Mouse (Mus musculus) liver, embryonic 16.5 days (tissue): ENCODE data around the gene Ffar2. TPM values are rescaled to one million over a fixed set of nuclear protein-coding genes. Genes with fewer than 3 reads are reported as not detected.
"Not testable (repeated sequence)": the region's sequence is repeated elsewhere in the genome, so short reads cannot be mapped to it uniquely, and the experiment has no call there.

Experiments used
- ATAC-seq: fragments of 200-750 bp; cut with Nextera tagmentation; 2 replicates; pipeline ENCODE4 v1.8.0; 2017; ENCODE audit warnings: low read depth, mild to moderate bottlenecking, moderate number of reproducible peaks, moderate library complexity
- H3K27ac ChIP-seq: fragments of 300-500 bp; sonication (generic); 2 replicates; pipeline ENCODE4 v1.5.1; 2014; ENCODE audit warnings: mild to moderate bottlenecking, low read length
- H3K27me3 ChIP-seq: fragments of 300-500 bp; sonication (generic); 2 replicates; pipeline ENCODE4 v1.6.1; 2014; ENCODE audit warnings: low read depth, low read length, mixed read lengths; ENCODE audit not compliant: control insufficient read depth, insufficient read depth
- H3K36me3 ChIP-seq: fragments of 300-500 bp; sonication (generic); 2 replicates; pipeline ENCODE4 v1.6.1; 2014; ENCODE audit warnings: mild to moderate bottlenecking; ENCODE audit not compliant: control insufficient read depth, insufficient read depth
- H3K4me1 ChIP-seq: fragments of 300-500 bp; sonication (generic); 2 replicates; pipeline ENCODE4 v1.6.1; 2014; ENCODE audit warnings: low read depth, low read length, mixed read lengths; ENCODE audit not compliant: control insufficient read depth
- H3K4me2 ChIP-seq: fragments of 300-500 bp; sonication (generic); 2 replicates; pipeline ENCODE4 v1.6.1; 2014; ENCODE audit warnings: low read depth, low read length, mixed read lengths
- H3K4me3 ChIP-seq: fragments of 300-500 bp; sonication (generic); 2 replicates; pipeline ENCODE4 v1.5.1; 2014; ENCODE audit warnings: low read depth, mild to moderate bottlenecking, low read length
- H3K9ac ChIP-seq: fragments of 300-500 bp; sonication (generic); 2 replicates; pipeline ENCODE4 v1.6.1; 2014; ENCODE audit warnings: low read depth, low read length
- H3K9me3 ChIP-seq: fragments of 300-500 bp; sonication (generic); replicated peaks from 2 replicates; pipeline ENCODE4 v1.6.1; 2016; ENCODE audit warnings: low read length; ENCODE audit not compliant: control insufficient read depth
- WGBS: fragments of 180-500 bp; shearing (Covaris S2); extraction: QIAGEN DNeasy Blood & Tissue Kit; methylation state at CpG from one replicate; pipeline ENCODE4 v1.1.7; 2014; ENCODE audit not compliant: insufficient replicate concordance; 5-methylcytosine and 5-hydroxymethylcytosine counted together
- polyA plus RNA-seq: library from polyadenylated mRNA; unstranded; fragments of >200 nt; fragmentation: Nextera tagmentation; extraction: Ambion mirVana; gene quantifications from 2 replicates; pipeline ENCODE4 v1.2.1, GENCODE M21; 2015

The Ffar2 gene
- polyA plus RNA-seq, 1 experiment from 2014 or later, result 1.1 TPM

- Histone ChIP-seq H3K9me3 (no peaks in the 10 kb centered on the region), H3K27ac (no peak overlapping the region), H3K4me3 (no peak overlapping the region), H3K4me1 (no peaks in the 10 kb centered on the region), H3K36me3 (no peaks in the 10 kb centered on the region), H3K27me3 (no peaks in the 10 kb centered on the region), H3K4me2 (no peak overlapping the region), H3K9ac (no peak overlapping the region)
- 48% methylated on average over 15 of the region's 17 CpGs for WGBS
- ATAC-seq, result no peak
These were observed 8.7 kb upstream of the Ffar2 start for GRCm38 (mm10) chr7:30832261-30832660.

- Histone ChIP-seq H3K9ac (no peak overlapping the region), H3K4me1 (no peaks in the 10 kb centered on the region), H3K4me3 (no peak overlapping the region), H3K27ac (no peak overlapping the region), H3K9me3 (no peaks in the 10 kb centered on the region), H3K27me3 (no peaks in the 10 kb centered on the region), H3K36me3 (no peaks in the 10 kb centered on the region), H3K4me2 (no peak overlapping the region)
- WGBS, result 44% methylated on average over 3 of the region's 3 CpGs
- ATAC-seq, result no peak
These were observed 5.9 kb upstream of the Ffar2 start for GRCm38 (mm10) chr7:30829428-30829827.

DNA sequence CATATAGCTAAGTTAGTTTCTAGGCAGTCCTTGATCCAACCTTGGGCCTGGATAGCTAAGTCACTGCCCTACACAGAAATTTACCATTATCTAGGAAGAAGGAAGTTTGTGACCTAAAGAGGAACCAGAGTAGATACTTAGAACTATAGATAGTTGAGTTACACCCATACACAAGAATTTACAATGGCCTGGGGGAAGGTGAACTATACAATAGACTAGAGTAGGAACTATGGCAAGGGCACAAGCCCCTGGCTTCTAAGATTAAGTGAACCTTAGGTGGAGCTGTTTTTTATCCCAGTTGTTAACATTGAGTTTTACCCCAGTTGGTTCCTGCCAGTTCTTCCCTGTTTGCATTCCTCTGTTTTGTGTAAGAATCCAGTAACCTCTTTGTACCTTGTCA lies 5.3 kb upstream of the Ffar2 start:
- not testable (repeated sequence) for H3K9me3 ChIP-seq, H3K4me1 ChIP-seq, H3K4me3 ChIP-seq, H3K36me3 ChIP-seq, H3K27ac ChIP-seq, ATAC-seq, H3K9ac ChIP-seq, H3K27me3 ChIP-seq, H3K4me2 ChIP-seq

DNA sequence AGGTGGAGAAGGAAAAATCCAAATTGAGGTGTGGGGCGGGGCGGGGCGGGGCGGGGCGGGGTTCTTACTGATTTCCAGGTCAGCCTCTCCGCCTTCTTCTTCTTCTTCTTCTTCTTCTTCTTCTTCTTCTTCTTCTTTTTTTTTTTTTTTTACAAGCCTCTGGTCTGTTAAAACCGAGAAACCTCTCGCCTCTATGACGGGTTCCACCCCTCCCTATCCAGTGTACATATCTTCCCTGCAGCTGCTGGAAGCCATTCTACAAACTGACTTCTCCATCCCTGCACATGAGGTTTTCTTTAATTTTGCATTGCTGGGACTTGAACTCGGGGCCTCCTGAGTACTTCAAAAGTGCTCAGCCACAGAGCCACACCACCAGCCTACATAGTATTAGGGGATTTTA lies 3.1 kb upstream of the Ffar2 start:
- no peaks in the 10 kb centered on the region for H3K36me3 ChIP-seq
- no peak overlapping the region for H3K9ac ChIP-seq
- H3K4me1 ChIP-seq, result no peaks in the 10 kb centered on the region; the same call in 1 of the 2 replicates
- 56% methylated on average over 10 of the region's 10 CpGs for WGBS
- ATAC-seq, result no peak
- no peak overlapping the region for H3K27ac ChIP-seq
- H3K9me3 ChIP-seq, result no peaks in the 10 kb centered on the region
- H3K4me2 ChIP-seq, result no peak overlapping the region
- no peaks in the 10 kb centered on the region for H3K27me3 ChIP-seq
- H3K4me3 ChIP-seq, result no peak overlapping the region

- no peak overlapping the region for H3K9ac ChIP-seq
- no peak for ATAC-seq
- H3K27ac ChIP-seq, result no peak overlapping the region
- peaks cover 7% of the 10 kb centered on the region for H3K4me1 ChIP-seq
- 83% methylated on average over 3 of the region's 3 CpGs for WGBS
- H3K27me3 ChIP-seq, result no peaks in the 10 kb centered on the region
- no peak overlapping the region for H3K4me2 ChIP-seq
- no peak overlapping the region for H3K4me3 ChIP-seq
- no peaks in the 10 kb centered on the region for H3K36me3 ChIP-seq
- H3K9me3 ChIP-seq, result no peaks in the 10 kb centered on the region
These were observed 731 bp upstream of the Ffar2 start for GRCm38 (mm10) chr7:30824306-30824705.

GRCm38 (mm10) chr7:30821532-30821931 lies 2.0 kb downstream of the Ffar2 start:
- no peaks in the 10 kb centered on the region for H3K9me3 ChIP-seq
- no peak for ATAC-seq
- H3K4me2 ChIP-seq, result no peak overlapping the region
- 25% methylated on average over 5 of the region's 5 CpGs for WGBS
- H3K27me3 ChIP-seq, result no peaks in the 10 kb centered on the region
- no peaks in the 10 kb centered on the region for H3K36me3 ChIP-seq
- H3K27ac ChIP-seq, result no peak overlapping the region
- no peak overlapping the region for H3K9ac ChIP-seq
- no peak overlapping the region for H3K4me3 ChIP-seq
- H3K4me1 ChIP-seq, result peaks cover 7% of the 10 kb centered on the region

- Histone ChIP-seq H3K36me3 (no peaks in the 10 kb centered on the region), H3K27me3 (no peaks in the 10 kb centered on the region), H3K4me1 (peaks cover 7% of the 10 kb centered on the region), H3K4me3 (peak overlapping the region; percentile 6; the same call in 1 of the 2 replicates), H3K9ac (peak overlapping the region; percentile 26; the same call in 1 of the 2 replicates), H3K27ac (no peak overlapping the region; the same call in 1 of the 2 replicates), H3K9me3 (no peaks in the 10 kb centered on the region), H3K4me2 (0 out of 2 replicates have a peak overlapping the region, but pooled peaks have one; percentile 5)
- 11% methylated on average over 7 of the region's 7 CpGs for WGBS
- no peak for ATAC-seq
These were observed 2.6 kb downstream of the Ffar2 start for GRCm38 (mm10) chr7:30820854-30821445.

- WGBS, result 33% methylated on average over 6 of the region's 6 CpGs
- H3K27ac ChIP-seq, result no peak overlapping the region; the same call in 1 of the 2 replicates
- no peaks in the 10 kb centered on the region for H3K36me3 ChIP-seq
- H3K9ac ChIP-seq, result peak overlapping the region; percentile 26; the same call in 1 of the 2 replicates
- ATAC-seq, result peak; percentile 65; the same call in 1 of the 2 replicates
- H3K4me1 ChIP-seq, result peaks cover 7% of the 10 kb centered on the region
- peak overlapping the region; percentile 13; the same call in 1 of the 2 replicates for H3K4me3 ChIP-seq
- 0 out of 2 replicates have a peak overlapping the region, but pooled peaks have one; percentile 5 for H3K4me2 ChIP-seq
- no peaks in the 10 kb centered on the region for H3K27me3 ChIP-seq
- no peaks in the 10 kb centered on the region for H3K9me3 ChIP-seq
These were observed 3.4 kb downstream of the Ffar2 start for GRCm38 (mm10) chr7:30820131-30820530.

- peak overlapping the region; percentile 25; the same call in 1 of the 2 replicates for H3K4me2 ChIP-seq
- H3K9ac ChIP-seq, result no peak overlapping the region
- 16% methylated on average over 6 of the region's 6 CpGs for WGBS
These were observed 11.2 kb downstream of the Ffar2 start for GRCm38 (mm10) chr7:30812291-30812807.

More at GRCm38 (mm10) chr7:30812291-30812807, 11.2 kb downstream of the Ffar2 start:
- ATAC-seq, result peak; percentile 76
- Histone ChIP-seq H3K27me3 (no peaks in the 10 kb centered on the region), H3K36me3 (no peaks in the 10 kb centered on the region), H3K4me1 (peaks cover 5% of the 10 kb centered on the region; the same call in 1 of the 2 replicates), H3K4me3 (no peak overlapping the region), H3K27ac (peak overlapping the region; percentile 82), H3K9me3 (no peaks in the 10 kb centered on the region)
